Mouse (Mus musculus): ENCODE data around the gene Lrmda. TPM values are rescaled to one million over a fixed set of nuclear protein-coding genes. Genes with fewer than 3 reads are reported as not detected.
"Not testable (repeated sequence)": the region's sequence is repeated elsewhere in the genome, so short reads cannot be mapped to it uniquely, and the experiment has no call there.

Gene Lrmda
- polyA plus RNA-seq, 1 experiment, result 0.14 TPM

DNA sequence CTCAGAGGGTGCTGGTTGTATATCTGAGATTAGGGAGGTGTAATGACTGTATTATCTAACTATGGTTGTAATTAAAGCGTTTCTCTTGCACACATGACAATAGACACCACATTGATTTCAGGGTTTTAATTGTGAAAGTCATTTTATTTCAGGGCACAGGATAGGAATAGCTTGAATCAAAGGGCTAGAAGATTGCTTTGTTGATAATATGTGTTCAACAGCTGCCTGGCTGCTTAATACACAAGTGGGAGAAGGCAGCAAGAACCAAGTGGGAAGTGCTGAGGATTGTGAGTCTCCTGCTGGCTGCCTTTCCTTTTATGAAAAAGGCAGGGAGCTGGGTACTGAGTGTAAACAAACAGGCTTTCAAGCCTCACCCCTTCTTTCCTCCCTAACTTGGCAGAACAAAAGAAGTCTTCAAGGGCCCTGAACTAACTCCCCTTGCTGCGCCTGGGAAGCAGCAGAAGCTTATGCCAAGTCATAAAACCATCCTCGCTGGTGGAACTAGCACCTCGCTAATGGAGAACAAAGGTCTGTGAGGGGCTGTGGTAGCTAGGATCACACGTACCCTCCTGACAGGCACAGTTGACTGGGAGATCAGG lies 726.5 kb downstream of the Lrmda start:
- DNase-seq (ENCODE audit: extremely low spot score in 1 of 2, low spot score in 1 of 2), result peak in 1 of 2 experiments; percentile 10

DNA sequence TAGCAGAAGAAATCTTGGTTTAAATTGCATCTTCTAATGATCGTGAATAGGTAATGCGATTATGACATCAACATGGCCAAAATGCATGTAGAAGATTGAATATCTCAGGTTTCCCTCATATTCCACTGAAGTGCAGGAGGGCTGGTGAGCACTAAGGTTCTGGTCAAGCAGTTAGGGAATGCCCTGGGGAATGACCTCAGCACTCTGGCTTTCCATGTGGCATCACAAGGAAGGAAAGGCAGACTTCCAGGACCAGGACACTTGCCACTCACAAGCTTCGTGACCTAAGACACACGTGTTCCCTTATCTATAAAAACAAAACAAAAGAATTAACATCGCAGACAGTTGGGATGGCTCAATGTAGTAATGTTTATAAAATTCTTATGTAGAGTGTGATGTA lies 728.3 kb downstream of the Lrmda start:
- no peak for DNase-seq (ENCODE audit: extremely low spot score in 1 of 2, low spot score in 1 of 2)

DNA sequence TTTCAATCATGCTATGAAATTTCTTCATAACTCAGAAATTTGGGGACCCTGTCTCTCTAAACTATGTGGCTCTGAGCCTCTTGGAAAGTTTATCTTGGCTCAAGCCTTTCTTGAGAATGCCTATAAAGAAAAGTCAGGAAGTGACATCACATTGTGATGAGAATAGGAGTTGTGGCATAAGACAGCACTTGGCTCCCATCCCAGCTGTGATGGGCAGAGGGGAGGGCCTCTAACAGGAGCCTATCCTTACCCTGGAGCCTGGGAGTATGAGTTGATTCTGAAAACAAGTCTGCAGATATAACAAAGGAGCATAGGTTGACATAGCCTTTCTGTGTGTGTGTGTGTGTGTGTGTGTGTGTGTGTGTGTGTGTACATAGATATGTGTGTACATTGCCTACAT lies 730.9 kb downstream of the Lrmda start:
- no peak for DNase-seq (ENCODE audit: extremely low spot score in 1 of 2, low spot score in 1 of 2)

DNA sequence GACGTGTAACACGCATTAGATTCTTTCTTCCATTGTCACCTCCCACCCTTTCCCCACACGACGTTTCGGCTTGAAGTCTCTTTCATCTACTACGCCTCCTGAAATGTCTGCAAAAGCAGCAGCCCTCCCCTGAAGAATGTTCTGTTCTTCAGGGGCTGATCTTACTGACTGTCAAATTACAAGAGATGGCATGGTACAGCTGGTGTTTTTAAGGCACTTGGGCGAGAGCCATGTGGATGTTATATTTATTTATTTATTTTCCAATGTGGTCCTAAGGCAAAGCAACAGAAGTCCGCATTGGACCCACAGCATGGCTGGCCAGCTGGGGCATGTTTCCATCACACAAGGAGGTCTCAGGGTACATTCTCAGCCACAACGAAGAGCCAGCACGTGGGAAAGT lies 731.8 kb downstream of the Lrmda start:
- DNase-seq (ENCODE audit: extremely low spot score in 1 of 2, low spot score in 1 of 2), result peak; percentile 51 to 59

DNA sequence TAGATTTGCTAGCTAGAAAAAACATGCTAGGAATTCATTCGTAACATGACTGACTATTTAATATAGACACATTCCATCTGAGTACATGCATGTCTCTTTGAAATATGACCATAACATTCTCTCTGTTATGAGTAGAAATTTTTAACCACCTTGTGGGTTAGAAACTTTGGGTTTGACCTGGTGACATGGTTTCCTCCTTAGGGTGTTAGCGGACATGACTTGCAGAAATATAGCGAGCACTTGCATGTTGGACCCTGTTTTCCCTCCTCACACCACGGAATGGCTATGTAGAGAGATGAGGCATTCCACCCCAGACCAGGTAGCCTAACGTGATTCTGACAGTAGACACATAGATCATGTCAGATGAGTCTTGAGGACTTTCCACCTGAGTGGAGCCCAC lies 735.1 kb downstream of the Lrmda start:
- DNase-seq (ENCODE audit: extremely low spot score in 1 of 2, low spot score in 1 of 2), result no peak

DNA sequence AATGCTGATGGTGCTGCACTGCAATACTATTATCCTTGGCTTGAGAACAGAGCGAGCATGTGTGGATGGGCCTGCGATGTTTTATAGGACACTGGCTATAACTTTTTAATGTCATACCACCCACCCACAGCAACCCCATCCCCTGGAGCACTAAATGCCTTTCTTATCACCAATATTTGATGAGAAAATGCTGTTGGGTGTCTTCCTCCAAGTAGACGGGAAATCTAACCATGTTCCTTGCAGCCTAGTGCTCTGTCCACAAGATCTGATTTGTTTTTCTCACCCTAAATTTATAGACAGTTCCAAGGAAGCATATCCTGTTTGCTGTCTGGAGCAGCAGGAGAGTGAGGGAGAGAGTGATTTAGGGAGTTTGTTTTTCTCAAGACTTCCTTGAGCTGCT lies 738.0 kb downstream of the Lrmda start:
- no peak for DNase-seq (ENCODE audit: extremely low spot score in 1 of 2, low spot score in 1 of 2)

DNA sequence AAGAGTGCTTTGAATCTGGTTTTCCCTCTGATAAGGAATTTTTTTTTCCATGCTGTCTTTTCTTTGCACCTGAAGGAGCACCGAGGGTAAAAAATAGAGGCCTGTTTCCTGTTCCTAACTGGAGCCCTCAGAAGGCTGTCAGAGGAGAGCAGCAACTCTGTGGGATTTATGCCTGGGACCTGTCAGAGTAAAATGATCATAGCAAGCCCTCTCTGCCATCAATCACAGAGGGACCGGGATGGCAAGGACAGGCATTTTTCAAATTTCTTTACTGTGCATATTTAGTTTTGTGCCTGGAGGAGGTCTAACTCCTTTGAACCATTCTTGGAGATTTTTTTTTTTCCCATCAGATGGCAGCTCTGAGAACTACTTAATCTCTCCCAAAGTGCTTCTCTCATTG lies 739.7 kb downstream of the Lrmda start:
- no peak for DNase-seq (ENCODE audit: extremely low spot score in 1 of 2, low spot score in 1 of 2)

DNA sequence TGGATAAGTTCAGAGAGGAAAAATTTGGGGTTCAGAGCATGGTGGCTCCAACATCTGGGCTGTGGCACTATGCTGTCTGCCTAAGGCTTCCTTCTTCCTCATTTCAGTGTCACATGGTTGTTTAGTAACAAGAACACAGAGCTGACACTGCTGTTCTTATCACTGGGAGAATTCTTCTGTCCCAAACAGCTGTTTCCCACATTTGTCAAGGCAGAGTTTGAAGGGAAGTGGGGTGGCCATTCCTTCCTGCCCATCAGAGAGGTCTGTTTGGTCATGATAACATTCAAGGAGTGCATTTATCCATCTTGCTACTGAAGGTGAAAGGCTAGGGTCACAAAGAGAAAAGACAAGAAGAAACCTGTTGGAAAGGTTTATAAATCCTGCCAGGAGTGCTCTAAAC lies 740.2 kb downstream of the Lrmda start:
- no peak for DNase-seq (ENCODE audit: extremely low spot score in 1 of 2, low spot score in 1 of 2)

DNA sequence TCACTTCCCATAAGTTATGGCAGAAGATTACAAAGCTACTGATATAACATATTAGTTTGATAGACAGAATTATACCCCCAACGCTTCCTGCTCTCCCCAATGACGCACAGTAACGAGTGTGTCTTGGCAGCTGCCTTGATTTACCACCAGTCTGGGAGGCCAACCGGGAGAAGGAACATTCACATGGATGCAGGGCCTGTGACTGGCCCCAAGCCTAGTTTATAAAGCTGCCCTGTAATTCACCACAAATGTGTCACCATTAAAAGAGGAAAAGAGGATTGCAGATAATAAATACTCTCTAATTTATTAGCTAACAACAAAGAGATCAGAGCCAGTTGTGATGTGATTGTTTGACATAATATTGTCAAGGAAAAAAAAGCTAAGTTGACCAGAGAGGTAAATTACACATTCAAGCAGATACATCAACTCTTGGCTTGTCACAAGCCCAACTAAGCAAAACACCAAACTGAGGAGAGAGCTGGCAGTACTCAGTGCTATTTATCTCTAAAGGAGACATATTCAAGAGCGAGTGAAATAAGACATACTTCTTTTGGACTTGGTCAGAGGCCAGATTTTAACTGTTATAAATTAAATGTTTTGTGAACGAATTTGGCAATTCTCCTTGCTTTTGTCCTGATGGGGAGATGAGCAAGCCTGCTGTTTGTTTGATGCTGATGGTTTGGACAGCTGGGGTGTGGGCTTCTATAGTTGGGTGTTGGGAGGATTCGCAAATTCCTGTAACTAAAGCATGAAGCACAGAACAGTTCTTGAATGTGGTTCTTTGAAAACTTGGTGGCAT lies 740.9 kb downstream of the Lrmda start:
- peak in 1 of 2 experiments; percentile 12 for DNase-seq (ENCODE audit: extremely low spot score in 1 of 2, low spot score in 1 of 2)

DNA sequence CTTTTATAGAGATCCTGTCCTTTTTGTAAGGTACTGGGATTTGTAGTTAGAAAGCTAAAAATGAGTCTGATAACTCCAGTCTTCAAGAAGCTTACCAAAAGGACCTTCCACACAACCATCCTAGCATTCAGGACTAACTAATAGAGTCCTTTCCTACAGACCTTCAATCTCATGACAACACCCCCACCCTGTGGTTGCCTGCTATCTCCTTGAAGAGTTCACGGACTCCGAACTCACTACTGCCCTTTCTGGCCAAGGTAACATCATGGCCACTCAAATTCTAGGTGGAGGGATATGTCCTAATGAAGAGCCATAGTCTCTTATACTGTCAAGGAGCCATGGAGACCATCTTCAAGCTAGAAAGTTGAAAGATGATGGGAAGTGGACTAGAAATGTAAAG lies 762.2 kb downstream of the Lrmda start:
- DNase-seq (ENCODE audit: extremely low spot score in 1 of 2, low spot score in 1 of 2), result no peak

DNA sequence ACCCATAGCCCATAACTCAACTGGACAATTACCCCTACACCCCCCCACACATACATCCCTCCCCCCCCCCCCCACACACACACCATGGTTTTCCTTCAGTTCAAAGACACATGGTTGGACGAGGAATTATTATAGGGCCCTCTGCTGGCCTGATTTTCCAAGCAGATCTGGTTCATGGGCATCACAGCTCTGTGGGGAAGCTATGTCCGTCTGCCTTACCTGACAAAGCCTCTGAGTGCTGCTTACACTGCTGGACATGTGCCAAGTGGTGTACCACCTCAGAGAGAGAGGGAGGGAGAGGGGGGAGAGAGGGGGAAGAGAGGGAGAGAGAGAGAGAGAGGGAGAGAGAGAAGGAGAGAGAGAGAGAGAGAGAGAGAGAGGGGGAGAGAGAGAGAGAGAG lies 762.9 kb downstream of the Lrmda start:
- no peak for DNase-seq (ENCODE audit: extremely low spot score in 1 of 2, low spot score in 1 of 2)

DNA sequence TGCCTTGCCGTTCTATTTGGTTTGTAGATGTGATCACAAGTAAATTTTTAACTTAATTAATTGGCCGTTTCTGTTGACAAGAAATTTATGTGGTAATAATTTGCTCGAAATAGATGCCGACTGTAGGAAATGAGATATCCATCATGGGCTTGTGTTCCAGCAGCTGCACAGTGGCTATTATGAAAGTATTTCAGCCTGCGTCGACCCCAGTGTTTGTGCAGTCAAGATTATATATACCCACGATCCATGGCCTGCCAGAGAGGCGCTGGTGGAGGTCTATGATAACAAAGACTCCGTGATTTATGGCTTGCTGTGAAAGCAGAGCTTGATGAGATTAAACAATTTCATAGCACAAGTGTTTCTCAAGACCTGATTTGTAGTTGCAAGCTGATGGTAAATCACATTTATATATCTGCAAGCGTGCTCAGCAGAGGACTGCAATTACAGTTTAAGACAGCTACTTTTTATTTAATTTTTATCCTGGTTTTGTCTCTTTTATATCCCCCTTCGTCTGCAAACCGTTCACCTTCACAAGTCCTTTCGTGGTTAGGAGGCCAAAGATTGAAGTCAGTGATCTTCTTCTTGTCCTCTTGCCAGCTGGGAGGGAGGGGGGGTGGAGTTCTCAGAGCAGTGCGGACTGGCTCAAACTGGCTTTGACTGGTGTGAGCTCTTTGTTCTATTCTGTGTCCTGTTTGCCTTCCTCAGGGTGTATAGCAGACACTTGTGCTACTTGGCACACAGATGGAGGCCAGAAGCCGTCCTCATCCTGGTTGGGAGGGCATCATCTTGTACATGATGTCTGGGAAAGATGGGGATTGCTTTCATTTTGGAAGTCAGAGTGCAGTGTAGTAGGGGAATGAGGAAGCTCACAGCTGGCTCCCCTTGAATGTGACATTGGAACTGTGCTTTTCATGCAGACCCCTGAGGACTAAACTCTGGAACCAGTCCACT lies 764.0 kb downstream of the Lrmda start:
- DNase-seq (ENCODE audit: extremely low spot score in 1 of 2, low spot score in 1 of 2), result no peak

DNA sequence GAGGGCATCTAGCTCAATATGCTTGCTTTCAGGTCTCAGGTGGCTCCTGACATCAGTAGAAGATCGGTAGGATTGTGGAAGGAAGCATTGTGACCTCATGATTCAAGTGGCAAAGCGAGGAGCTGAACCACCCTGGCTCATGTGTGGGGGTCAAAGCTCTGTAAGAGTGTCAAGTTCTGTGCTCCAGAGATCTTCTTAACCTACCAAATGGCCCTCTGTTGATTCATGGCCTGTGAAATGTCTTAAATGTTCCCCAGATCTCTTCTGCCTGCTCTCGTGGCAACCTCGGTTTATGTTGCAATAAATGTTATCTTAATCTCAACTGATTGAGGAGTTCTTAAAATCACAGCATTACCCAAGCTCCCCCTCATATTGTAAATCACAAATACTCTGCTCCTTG lies 780.5 kb downstream of the Lrmda start:
- DNase-seq (ENCODE audit: extremely low spot score in 1 of 2, low spot score in 1 of 2), result no peak

DNA sequence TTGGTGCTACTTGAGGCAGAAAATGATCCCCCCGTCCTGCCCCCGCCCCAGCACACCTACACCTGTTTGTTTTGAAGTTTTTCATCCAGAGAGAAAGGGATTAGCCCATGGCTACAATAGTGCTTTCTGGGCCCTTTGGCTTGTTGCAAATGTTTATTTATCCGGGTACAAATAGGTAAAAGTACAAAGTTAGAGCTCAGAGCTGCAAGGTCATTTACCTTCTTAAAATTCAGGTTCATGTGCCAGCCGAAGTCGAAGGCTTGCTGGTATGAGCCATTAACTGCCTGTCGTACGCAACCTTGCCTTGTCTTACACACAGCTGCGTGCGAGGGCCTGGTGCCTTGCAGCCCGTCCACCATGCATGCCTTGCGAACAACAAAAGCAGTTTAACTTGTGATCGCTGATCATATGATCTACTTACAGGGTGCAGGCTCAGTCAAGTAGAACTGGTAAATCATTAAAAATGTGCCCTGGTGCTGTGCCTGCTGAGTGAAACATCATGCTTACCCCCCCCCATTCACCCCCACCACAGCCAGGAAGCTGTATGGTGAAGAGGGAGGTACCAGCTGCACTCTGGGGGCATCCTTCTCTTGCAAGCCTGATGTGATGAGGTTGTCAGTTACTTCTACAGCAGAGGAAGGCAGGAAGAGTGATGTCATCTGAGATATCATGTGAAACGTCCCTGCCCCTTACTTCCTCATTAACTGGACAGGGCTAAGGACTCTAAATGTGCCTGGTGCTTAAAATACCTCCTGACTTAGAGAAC lies 781.5 kb downstream of the Lrmda start:
- DNase-seq (ENCODE audit: extremely low spot score in 1 of 2, low spot score in 1 of 2), result no peak

DNA sequence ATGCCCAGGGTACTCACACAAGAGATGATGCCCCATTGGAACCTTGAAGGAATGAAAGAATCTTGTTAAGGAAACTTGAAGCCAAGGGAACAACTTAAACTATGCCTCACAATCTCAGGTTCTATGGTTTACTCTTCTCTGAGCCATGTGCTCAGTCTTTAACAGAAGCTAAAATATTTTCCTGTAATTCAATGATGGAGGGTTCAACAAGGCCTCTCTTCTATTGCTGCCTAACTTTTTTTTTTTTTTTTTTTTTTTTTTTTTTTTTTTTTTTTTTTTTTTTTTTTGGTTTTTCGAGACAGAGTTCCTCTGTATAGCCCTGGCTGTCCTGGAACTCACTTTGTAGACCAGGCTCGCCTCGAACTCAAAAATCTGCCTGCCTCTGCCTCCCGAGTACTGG lies 782.2 kb downstream of the Lrmda start:
- not testable (repeated sequence) for DNase-seq (ENCODE audit: extremely low spot score in 1 of 2, low spot score in 1 of 2)

DNA sequence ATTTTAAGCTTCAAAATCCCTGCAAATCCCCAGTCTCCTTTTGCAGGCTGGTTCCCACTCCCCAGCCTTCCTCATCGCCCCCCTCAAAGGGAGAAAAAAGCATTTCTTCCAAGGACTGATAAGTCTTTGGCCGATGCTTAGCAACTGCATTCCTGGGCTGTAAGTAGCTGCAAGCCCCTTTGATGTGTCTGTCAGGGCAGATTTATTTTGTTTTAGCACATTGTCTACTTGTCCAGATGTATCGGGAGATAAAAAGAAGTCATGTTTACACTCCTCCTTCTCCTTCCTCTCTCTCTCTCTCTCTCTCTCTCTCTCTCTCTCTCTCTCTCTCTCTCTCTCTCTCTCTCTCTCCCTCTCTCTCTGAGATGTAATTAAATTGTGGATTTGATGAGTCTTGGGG lies 787.8 kb downstream of the Lrmda start:
- no peak for DNase-seq (ENCODE audit: extremely low spot score in 1 of 2, low spot score in 1 of 2)

DNA sequence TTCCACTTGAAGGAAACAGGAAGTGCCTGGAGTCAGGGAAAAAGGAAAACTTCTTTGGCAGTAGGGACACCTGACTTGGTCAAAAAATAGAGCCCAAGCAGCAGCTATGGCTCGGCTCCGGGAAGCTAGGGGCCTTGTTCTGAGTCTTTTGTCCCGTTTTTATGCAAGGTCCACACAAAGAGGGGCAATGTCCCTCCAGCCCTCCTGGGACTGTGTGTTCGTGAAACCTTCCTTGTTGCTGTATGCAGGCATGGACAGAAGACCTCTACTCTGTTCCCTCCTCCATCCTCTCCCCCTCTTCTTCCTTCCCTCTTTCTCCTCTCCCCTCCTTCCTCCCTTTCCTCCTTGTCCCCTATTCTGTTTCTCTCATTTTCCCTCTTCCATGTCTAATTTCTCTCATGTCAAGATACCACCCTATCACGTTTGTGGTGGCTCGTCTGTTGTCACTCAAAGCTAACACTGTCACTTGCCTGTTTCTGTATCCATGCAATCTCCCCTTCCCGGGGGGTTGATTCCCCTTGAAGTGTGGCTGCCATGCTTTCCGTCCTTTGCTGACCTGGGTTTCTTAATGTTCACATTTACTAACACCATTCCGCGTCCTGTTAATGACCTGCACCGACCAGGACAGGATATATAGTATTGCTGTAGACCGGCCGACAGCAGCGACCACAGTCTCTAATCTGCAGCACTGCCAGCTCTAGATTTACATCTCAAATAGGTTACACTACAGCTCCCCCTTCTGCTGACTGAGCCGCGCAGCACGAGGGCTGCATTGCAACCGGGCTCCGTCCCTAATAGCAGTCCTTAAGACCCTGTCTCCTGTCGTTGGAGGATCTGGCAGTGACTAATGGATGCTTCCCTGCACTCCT lies 788.4 kb downstream of the Lrmda start:
- DNase-seq (ENCODE audit: extremely low spot score in 1 of 2, low spot score in 1 of 2), result peak; percentile 14 to 74

DNA sequence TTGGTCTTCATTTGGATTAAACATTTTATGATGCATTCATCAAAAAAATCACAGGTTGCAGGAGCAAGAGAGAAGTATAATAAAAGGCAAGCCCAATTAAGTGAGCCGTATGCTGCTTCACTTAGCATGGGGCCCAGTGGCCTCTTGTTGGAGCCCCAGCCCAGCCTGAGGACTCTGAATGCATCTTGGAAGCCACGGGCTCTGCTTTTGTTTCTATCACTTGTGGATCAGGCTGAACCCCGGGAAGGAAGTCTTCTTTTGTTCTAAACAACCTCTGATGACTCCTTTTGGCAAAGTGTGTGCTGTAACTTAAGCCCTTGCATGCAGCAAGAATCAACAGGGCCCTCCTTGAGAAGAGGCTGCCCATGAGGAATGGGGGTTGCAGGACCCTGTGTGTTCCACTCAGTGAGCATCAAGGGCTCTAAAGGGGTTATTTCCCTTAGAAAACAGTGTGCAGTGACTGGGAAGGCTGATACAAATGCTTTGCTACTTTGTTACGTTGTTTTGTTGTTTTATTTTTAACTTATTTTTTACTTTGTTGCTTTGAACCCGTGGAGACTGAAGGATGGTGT lies 789.2 kb downstream of the Lrmda start:
- no peak for DNase-seq (ENCODE audit: extremely low spot score in 1 of 2, low spot score in 1 of 2)

DNA sequence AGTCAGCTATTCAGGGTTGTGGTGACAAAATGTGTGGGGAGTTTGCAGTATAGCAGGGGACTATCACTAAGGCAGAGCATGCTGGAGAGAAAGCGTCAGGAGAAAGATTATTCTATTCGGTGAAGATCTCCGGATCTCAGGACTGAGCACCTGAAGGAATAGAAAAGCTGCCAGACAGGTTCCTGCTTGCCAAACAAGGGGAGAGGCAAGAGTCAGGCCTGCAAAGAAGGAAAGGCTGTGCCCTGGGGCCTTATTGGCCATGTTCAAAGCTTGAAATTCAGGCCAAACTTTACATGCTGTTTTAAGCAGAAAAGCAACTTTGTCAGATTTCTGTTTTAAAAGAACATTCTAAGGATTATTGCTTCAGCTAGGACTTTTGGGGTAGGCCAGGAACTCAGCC lies 789.7 kb downstream of the Lrmda start:
- no peak for DNase-seq (ENCODE audit: extremely low spot score in 1 of 2, low spot score in 1 of 2)

Data from frontal cortex, adult 2 months (tissue).